Mouse (Mus musculus): ENCODE results near the gene Tpst1.

GRCm38 (mm10) chr5:130029142-130029897 is 43.8 kb upstream of the Tpst1 start, which contains the start of the genes Asl and Crcp:
- TF ChIP-seq TAL1 (IDR thresholded peaks at IDR 0.05; ENCODE audit: low read length) (no peak), GATA1 (IDR thresholded peaks at IDR 0.05; ENCODE audit: low read length) (peak; percentile 50; the same call in 1 of the 2 replicates)

Measured in erythroblast, embryonic 14.5 days (primary cell).